In the genomic region with DNA sequence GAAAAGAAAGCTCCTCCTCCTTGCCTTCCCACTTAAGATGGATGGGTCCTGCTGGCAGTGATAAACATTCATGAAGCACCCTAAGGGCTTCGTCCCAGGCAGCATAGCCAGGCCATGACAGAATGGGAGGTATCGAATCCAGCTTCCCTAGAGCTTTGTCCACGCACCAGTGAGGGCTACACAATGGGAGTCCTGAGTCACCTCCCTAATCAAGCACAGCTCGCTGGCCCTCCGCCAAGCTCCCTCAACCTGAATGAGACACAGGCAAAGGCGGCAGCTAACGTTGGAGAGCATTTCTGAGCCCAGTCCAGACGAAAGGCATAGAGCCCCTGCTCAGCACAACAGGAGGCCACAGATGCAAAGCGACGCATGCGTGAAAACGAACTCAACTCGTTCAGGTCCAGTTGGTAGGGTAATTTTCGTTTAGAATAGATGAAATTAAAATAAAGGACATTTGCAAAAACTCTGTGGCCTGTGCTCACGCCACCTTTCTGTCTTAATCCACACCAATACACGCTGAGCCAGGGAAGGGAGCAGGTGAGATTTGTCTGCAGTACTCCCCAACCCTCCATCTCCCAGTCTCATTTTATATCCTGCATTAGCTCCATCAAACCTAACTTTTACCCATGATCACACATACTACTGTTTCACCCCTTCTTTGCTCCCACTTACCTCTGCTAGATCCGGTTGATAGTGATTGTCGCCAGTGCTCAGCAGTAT, we compare ENCODE assay signal across 9 mouse cellular contexts.
A peak's percentile ranks its signal among the peaks of the same experiment; 100 is the strongest.
DNase-seq lines count a peak whose midpoint lies in the region; ATAC-seq and TF ChIP-seq lines count a peak whose summit lies in the region.
"Had no signal": no experiment of that assay in that cellular context is flagged by ENCODE, and none has a peak within 500 bp of the region (broad histone marks: within the 10 kb centered on the region; RNA-seq: fewer than 3 reads in every experiment).

No protein-coding gene starts in this region.

- DNase-seq in frontal cortex, postnatal 10 days (ENCODE audit: low spot score in 2 of 2), result peak; percentile 15 to 29
- DNase-seq in frontal cortex, postnatal 25 days (ENCODE audit: low spot score in 2 of 2), result no peak
- DNase-seq in adrenal gland, postnatal 4 days (ENCODE audit: low spot score in 2 of 2), result peak; percentile 5 to 29
- peak; percentile 5 for DNase-seq in heart, postnatal 25 days (ENCODE audit: low spot score)
- peak; percentile 64 for DNase-seq in limb, embryonic 14.5 days (ENCODE audit: low spot score)
- no peak for DNase-seq in thymus, postnatal 14 days

- intact Hi-C loops in heart, postnatal 25 days (cut with DNase I), result no loop called here

- TF ChIP-seq POLR2A in limb, embryonic 14.5 days (IDR thresholded peaks at IDR 0.05; ENCODE audit: borderline replicate concordance, extremely low read depth, insufficient read depth, insufficient read length), result no peak

- no peaks in the 10 kb centered on the region for H3K27me3 ChIP-seq in embryonic facial prominence, embryonic 15.5 days
- H3K27me3 ChIP-seq in limb, embryonic 14.5 days (ENCODE audit: control insufficient read depth, insufficient read depth, low read length), result no peaks in the 10 kb centered on the region
- no peaks in the 10 kb centered on the region for H3K27me3 ChIP-seq in neural tube, embryonic 14.5 days (ENCODE audit: control insufficient read depth, insufficient read depth, low read length)

- peak; percentile 75; the same call in 1 of the 2 replicates for ATAC-seq in embryonic facial prominence, embryonic 15.5 days (ENCODE audit: insufficient number of reproducible peaks, low FRiP score, low TSS enrichment, low read depth)
- ATAC-seq in limb, embryonic 14.5 days (ENCODE audit: low FRiP score, low read depth), result no peak
- ATAC-seq in neural tube, embryonic 14.5 days (ENCODE audit: low read depth), result peak; percentile 85; the same call in 1 of the 2 replicates

- no peak overlapping the region for H3K27ac ChIP-seq in embryonic facial prominence, embryonic 15.5 days (replicated peaks)
- H3K27ac ChIP-seq in limb, embryonic 14.5 days (replicated peaks; ENCODE audit: low read depth, low read length), result no peak overlapping the region
- peak overlapping the region; percentile 41; the same call in 1 of the 2 replicates for H3K27ac ChIP-seq in neural tube, embryonic 14.5 days (ENCODE audit: low read depth, low read length)
- H3K27ac ChIP-seq: liver, embryonic 14.5 days had no signal

- no peak overlapping the region; the same call in 1 of the 2 replicates for H3K4me3 ChIP-seq in embryonic facial prominence, embryonic 15.5 days (replicated peaks)
- H3K4me3 ChIP-seq in limb, embryonic 14.5 days (replicated peaks; ENCODE audit: low read length), result 0 out of 2 replicates have a peak overlapping the region, but pooled peaks have one; percentile 2
- no peak overlapping the region for H3K4me3 ChIP-seq in neural tube, embryonic 14.5 days (ENCODE audit: low read depth, low read length)

- peaks cover 9% of the 10 kb centered on the region; the same call in 1 of the 2 replicates for H3K4me1 ChIP-seq in embryonic facial prominence, embryonic 15.5 days
- peaks cover 4% of the 10 kb centered on the region; the same call in 1 of the 2 replicates for H3K4me1 ChIP-seq in limb, embryonic 14.5 days (ENCODE audit: control insufficient read depth, insufficient read depth, low read length)
- peaks cover 12% of the 10 kb centered on the region; the same call in 1 of the 2 replicates for H3K4me1 ChIP-seq in neural tube, embryonic 14.5 days (ENCODE audit: control insufficient read depth, insufficient read depth, low read length)

- peak overlapping the region; percentile 33 for H3K4me2 ChIP-seq in embryonic facial prominence, embryonic 15.5 days (replicated peaks)
- peak overlapping the region; percentile 35 for H3K4me2 ChIP-seq in limb, embryonic 14.5 days (replicated peaks; ENCODE audit: low read depth, low read length, severe bottlenecking)
- H3K4me2 ChIP-seq in neural tube, embryonic 14.5 days (ENCODE audit: low read depth, low read length), result peak overlapping the region; percentile 31

- WGBS in embryonic facial prominence, embryonic 15.5 days, result 26% methylated on average over 18 of the region's 18 CpGs
- WGBS in limb, embryonic 14.5 days, result 28% methylated on average over 18 of the region's 18 CpGs
- WGBS in neural tube, embryonic 14.5 days, result 19% methylated on average over 18 of the region's 18 CpGs

- no peaks in the 10 kb centered on the region for H3K9me3 ChIP-seq in embryonic facial prominence, embryonic 15.5 days (replicated peaks)
- no peaks in the 10 kb centered on the region for H3K9me3 ChIP-seq in limb, embryonic 14.5 days (ENCODE audit: control insufficient read depth, low read length)
- no peaks in the 10 kb centered on the region for H3K9me3 ChIP-seq in neural tube, embryonic 14.5 days (ENCODE audit: control insufficient read depth, low read length)

- no peaks in the 10 kb centered on the region for H3K36me3 ChIP-seq in embryonic facial prominence, embryonic 15.5 days
- no peaks in the 10 kb centered on the region for H3K36me3 ChIP-seq in limb, embryonic 14.5 days (ENCODE audit: control insufficient read depth, insufficient read depth, low read length)
- no peaks in the 10 kb centered on the region for H3K36me3 ChIP-seq in neural tube, embryonic 14.5 days (ENCODE audit: control insufficient read depth, insufficient read depth, low read length)

- no peak overlapping the region for H3K9ac ChIP-seq in embryonic facial prominence, embryonic 15.5 days
- H3K9ac ChIP-seq in limb, embryonic 14.5 days (ENCODE audit: low read depth, low read length, severe bottlenecking), result no peak overlapping the region
- no peak overlapping the region for H3K9ac ChIP-seq in neural tube, embryonic 14.5 days (replicated peaks; ENCODE audit: low read depth, low read length)
- H3K9ac ChIP-seq: liver, embryonic 14.5 days had no signal

Comparison
In these comparisons a context has a peak if more than half of its experiments do, and no peak if none do; other contexts are left out.
1. DNase-seq: peak in frontal cortex, postnatal 10 days (2 of 2), adrenal gland, postnatal 4 days (2 of 2), heart, postnatal 25 days (single experiment) and limb, embryonic 14.5 days (single experiment); none in frontal cortex, postnatal 25 days (0 of 2) and thymus, postnatal 14 days (single experiment).
2. Peak in every context shown above with its lines, with median percentiles within 50 percentile points of each other: H3K4me2 ChIP-seq.